Mouse (Mus musculus) spleen, adult 2 months (tissue): ENCODE data around the gene Tns4.

Experiments used
- CTCF ChIP-seq: fragments of 200-500 bp; IDR thresholded peaks from 2 replicates; pipeline ENCODE4 v1.5.1; 2011; ENCODE audit warnings: mild to moderate bottlenecking, inconsistent platforms; ENCODE audit not compliant: insufficient read depth, insufficient read length, insufficient replicate concordance; ENCODE audit errors: extremely low read depth
- POLR2A ChIP-seq: fragments of 200-500 bp; IDR thresholded peaks from 2 replicates; pipeline ENCODE4 v1.6.1; 2011; ENCODE audit warnings: low read depth, low read length, inconsistent platforms

DNA sequence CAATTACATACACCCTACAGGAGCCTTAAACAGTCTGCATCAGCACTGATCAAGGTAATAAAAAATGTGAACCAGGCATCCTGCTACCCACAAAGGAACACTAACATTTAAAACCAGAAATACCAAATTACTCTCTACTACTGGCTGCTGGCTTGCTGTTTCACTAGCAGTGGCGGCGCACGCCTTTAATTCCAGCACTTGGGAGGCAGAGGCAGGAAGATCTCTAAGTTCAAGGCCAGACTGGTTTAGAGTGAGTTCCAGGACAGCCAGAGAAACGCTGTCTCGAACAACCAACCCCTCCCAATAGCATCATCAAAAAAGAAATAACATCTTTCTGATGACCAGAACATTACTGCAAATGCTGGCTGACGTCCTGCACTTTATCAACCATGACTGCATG, 69.3 kb downstream of the Tns4 start:
- TF ChIP-seq POLR2A = no peak
- no peak for TF ChIP-seq CTCF
